Mouse (Mus musculus): ENCODE data around the gene Raver1.

The Raver1 gene

DNA sequence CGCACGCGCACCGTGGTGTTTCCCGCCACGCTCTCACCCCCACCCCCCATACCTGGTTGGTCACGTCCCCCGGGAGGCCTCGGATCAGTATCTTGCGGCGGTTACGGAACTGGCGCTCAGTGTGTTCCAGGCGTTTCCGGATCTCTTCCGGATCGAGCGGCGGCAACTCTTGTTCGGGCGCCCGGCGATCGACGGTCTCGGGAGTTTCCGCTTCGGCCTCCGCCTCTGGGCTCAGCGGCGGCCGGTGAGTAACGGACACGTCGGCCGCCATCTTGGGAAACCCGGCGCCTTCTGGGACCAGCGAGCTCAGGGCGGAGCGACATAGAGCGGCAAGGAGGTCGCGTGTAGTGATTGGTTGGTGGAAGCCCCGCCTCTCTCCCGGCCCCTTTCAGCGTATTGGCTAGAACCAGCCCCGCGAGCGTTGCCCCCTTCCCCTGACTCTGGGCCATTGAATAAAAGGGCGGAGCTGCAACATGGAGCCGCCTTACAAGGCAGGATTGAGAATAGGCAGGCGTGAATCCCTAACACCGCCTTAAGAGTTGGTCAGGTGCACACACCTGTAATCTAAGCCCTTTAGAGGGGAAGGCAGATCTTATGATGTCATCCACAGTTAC is at the start of gene Raver1, which contains the start of gene Gm38431:
Raver1 (minus strand) TSS at position 302 of the 614 bp plus-strand sequence.
Gm38431 (minus strand) TSS at position 291 of the 614 bp plus-strand sequence.
- peak; percentile 97 for DNase-seq

DNA sequence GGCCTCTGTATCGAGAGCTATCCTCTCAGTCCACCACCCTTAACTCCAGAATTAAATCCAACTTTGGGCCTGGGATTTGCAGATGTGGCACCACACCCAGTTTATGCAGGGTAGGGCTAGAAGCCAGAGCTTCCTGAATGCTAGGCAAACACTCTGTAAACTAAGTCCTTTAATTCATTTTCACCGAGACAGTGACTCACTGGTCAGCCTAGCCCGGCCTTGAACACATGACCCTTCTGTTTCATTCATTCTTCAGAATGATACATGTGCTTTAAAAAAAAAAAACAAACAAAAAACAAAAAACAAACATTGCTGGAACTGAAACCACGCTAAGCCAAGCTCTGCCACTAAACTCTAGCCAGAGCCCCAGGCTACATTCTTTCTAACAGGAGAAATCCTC is 46.6 kb upstream of the Raver1 start:
- DNase-seq = no peak

DNA sequence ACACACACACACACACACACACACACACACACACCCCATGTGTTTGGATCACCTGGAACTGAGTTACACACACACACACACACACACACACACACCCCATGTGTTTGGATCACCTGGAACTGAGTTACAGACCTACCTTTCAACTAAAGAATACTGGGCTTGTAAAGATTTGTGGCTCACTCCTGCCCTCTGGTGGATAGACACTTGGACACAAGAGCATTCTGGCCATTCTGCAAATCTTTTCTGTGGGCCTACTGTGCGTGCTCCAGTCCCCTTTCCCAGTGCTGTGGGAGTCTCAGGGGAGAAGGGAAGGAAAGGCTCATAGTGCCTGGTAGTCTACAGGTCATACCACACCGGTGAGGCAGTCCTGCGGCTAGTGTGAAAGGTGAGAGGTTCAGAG is 45.4 kb upstream of the Raver1 start:
- peak; percentile 79 for DNase-seq

DNA sequence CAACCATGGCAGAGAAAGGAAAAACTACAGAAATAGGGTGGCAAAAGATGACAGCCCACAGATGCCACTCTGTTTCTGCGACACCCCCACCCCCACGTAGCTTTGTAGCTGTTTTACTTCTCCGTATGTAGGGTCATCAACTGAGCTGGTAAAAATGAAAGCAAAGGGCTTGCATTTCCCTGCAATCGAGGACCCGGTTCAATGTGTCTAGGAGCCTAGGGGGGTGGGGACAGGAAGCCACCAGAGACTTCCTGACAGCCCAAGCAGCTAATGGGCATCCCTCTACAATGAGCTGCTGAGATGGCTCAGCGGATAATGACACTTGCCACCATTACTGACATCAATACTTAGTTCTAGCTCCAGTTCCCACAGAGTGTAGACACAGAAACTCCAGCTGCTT is 44.6 kb upstream of the Raver1 start:
- DNase-seq = no peak

DNA sequence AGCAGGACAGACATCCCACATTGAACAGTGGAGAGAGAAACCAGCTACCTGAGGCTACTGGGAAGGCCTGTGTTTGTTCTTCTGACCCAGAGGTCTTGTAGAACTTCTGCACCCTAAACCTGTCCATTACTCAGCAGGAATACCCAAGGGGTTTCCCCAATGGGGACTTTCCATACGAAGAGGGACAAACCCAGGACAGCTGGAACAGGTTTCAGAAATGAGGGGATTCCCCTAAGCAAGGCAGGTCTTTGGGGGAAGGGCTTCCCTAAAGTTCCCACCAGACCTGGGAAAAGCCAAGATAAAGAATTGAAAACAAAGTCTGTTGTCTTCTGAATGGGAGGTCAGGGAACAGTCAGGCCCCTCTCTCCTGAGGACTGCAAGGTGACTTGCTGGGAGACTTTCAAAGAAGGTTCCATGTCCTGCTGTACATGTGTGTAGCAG is 44.2 kb upstream of the Raver1 start:
- DNase-seq = no peak

DNA sequence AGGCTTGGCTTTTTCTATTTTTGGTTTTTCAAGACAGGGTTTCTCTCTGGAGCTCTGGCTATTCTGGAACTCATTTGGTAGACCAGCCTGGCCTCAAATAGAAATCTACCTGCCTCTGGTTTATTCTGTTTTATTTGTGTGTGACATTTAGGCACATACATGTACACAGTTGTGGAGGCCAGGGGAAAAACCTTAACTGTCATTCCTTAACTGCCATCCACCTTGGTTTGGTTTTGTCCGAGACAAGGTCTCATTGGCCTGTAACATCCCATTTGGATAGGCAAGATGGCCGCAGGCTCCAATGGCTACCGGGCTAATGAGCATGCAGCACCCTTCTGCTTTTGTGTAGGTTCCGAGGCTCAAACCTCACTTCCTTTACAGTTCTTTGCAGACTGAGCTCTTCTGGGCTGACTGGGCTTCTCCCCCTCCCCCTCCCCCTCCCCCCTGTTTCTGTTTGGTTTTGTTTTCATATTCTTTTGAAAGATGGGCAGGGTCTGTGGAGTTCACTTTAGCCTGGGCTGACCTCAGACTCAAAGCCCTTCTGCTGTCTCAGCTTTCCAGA is 43.6 kb upstream of the Raver1 start:
- no peak for DNase-seq

DNA sequence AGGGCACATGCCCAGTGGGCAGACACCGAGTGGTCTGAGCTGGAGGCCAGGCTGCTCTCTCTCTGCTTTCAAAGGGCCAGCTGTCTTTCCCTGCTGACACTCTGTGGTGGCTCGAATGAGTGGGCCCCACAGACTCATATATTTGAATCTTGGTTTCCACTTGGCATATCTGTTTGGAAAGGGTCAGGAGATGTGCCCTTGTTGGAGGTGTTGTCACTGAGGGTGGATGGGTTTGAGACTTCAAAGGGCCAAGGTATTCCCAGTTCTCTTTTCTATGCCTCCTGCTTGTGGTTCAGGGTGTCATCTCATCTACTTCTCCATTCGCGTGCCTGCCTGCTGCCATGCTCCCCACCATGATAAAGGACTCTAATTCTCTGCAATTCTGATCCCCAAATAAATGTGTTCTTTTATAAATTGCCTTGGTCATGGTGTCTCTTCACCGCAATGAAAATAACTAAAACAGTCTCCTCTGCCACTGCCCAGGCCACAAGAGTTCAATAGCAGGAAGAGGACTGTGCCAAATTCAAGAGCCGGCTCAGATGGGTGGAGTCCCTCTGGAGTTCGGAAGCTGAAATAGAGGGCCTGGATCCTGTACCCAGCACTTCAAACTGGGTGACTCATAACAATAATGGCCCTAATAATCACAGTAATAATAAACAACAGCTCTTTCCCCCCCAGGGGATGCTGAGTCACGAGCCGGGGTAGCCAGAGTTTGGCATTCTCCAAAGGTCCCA is 43.0 kb upstream of the Raver1 start:
- peak; percentile 49 for DNase-seq

DNA sequence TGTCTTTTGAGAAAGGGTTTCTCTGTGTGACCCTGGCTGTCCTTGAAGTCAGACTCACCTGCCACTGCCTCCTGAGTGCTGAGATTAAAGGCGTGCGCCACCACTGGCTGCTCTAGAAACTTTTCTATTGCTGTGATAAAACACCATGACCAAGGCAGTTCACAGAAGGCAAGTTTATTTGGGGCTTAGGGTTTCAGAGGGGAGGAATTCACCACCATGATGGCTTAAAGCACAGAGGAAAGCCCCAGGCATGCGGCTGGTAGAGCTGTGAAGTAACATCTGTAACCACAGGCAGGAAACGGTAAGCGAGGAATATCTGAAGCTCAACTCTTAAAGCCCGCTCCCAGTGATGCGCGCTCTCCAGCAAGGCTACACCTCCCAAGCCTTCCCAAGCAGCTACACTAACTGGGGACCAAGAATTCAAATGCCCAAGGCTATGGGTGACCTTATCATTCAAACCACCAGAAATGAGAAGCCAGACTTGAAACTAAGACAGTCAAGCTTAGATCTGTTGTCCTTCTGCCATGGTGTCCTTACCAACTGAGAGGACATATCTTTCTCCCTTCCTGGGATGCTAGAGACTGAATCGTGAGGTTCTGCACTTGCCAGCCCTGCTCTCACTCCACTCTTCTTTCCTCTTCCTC is 41.4 kb upstream of the Raver1 start:
- DNase-seq = no peak

DNA sequence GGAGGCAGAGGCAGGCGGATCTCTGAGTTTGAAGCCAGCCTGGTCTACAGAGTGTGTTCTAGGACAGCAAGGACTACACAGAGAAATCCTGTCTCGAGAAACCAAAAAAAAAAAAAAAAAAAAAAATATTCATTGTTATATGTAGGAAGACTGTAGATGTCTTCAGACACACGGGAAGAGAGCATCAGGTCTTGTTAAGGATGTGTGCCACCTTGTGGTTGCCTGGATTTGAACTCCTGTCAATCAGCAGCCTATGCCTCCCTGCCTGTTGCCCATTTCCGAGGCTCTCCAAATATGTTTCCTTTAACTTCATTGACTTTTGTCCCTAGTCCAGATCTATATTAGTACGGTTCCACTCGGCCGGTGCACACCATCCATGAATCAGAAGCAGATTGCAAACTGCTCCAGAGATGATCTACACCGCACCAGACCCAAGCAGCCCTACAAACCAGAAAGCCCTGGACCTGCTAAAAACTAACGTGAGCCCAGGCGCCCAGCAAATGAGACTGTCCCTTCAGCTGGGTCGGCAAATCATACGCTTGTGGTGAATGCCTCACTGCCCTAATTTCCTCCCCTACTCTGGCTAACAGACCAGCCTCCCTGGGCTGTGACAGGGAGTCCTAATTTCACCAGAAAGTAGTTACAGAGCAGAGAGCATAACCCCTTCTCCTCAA is 40.4 kb upstream of the Raver1 start:
- DNase-seq = no peak

DNA sequence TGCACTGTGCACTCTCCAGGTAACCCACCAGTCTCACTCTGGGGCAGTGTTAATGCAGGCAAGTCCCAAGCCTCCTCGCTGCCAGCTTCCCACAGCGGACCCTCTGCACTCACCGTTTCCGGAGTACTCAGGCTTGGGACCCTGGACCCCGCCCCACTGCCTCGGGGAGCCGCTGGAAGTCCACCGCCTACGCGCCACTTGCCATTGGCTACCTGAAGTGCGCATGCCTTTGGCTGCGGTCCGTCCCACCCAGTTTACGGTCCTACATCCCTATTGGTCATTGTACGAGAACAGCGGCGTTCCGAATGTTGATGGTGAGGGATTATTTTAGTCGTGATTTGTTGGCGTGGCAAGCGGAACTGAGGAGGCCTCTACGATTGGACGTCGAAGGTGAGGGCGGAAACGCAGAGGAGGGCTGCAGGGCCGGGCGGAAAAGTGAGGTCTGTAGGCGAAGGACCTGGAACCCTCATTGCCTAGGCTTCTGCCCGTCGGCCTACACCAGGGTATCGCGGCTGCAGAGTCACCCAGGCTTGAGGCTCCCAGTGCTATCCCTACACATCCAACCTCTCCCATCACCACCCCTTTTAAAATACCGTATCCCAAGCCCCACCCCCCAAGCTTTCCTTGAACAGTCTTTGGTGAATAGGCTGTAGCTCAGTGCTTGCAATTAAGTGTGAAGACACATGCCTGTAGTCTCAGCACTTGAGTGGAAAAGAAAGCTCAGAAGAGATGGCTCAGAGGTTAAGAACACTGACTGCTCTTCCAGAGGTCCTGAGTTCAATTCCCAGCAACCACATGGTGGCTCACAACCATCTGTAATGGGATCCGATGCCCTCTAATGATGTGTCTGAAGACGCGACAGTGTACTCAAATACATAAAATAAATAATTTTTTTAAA is 39.5 kb upstream of the Raver1 start, which contains the start of gene Tyk2:
Tyk2 (minus strand) TSS at position 185 of the 898 bp plus-strand sequence.
- DNase-seq = peak; percentile 91

DNA sequence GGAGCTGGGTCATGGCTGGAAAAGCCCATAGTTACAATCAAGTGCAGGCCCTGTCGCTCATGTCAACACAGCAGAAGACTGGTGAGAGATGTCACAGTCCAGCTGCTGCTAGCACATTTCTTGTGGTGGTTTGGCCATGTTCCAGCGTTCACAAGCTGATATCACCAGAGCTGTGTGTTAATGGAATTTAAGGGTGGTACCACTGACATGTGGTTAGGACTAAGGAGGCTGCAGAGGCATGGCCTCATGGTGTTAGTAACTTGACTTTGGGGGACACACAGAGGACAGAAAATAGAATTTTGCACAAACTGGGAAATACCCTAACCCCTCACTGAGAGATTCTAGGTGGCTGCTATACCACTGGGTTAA is 34.4 kb upstream of the Raver1 start:
- DNase-seq = no peak

DNA sequence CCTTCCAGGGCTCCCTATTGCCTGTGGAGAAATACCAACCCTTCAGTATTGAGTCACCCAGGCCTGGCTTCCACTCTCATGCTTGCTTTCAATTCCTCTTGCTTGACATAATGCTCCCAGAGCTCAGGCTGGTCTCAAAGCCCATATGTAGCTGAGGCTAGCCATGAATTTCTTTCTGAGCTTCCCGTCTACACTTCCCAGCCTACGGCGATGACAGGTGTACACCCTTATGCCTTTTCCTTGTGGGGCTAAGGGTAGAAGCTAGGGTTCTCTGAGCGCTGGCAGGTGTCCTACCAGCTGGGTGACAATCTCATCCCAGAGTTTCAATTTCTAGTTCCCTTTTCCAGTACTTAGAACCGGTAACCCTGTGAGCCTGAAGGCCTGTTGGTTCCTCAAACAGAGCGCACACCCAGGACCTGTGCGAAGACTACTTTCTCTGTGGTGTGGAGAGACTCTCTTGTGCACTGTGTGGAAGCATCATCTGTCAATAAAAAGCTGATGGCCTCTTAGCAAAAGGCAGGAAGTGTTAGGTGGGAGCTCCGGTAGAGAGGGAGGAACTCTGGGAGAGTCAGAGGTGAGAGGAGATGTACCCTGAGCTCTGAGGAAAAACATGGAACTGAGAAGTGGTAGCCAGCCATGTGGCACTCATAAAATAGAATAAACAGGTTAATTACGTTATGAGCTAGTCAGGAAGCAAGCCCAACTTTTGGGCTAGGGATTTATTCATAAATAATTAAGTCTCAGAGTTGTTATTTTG is 33.9 kb upstream of the Raver1 start:
- no peak for DNase-seq

DNA sequence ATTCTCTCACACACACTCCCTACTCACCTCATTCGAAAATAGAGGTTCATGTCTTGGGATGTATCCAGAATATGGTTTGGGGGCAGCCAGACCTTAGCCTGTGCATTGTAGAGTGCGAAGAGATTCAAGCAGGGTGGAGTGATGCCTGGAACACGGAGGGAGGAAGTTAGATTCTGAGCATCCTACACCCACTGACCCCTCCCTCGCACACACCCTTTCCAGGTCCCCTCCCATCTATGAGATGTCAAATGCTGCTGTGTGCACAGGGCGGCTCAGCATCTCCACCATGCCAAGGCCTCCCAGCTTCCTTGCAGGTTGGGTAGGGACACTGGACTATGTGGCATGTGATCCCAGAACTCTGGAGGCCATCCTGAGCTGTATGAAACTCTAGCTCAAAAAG is 33.0 kb upstream of the Raver1 start:
- DNase-seq = no peak

DNA sequence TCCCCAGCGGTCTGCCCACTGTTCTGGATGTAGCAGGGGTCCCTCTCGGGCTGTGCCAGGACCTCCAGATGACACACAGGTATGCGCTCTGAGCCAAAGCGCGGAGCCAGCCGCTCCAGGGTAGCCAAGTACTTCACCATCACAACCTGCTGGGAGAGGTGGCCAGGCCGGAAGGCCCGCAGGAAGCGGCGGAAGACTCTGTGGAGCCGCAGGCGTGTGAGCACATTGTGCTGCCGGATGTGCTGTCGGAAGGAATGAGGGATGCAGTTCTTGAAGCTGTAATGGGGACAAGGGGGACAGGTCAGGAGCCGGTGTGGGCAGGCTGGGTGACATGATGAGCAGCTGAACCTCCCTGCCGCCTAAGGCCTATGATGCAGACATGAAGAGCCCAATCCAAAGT is 29.7 kb upstream of the Raver1 start:
- no peak for DNase-seq

DNA sequence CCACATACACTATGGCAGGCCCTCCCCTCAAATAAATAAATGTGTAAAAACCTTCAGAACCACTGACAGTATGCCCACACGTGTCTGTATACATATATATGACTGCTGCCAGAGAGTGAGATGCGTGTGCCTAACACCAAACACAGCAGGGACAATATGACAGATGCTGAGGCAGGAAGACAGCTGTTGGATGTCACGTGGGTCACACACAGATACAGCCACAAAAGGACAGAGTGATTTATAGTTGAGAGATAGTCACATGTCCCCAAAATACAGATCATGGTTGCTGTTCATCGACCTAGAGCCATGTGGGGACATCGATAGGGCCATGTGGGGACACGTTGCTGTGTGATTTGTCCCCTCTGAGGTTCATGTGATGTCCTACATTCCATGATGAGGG is 25.3 kb upstream of the Raver1 start:
- no peak for DNase-seq

DNA sequence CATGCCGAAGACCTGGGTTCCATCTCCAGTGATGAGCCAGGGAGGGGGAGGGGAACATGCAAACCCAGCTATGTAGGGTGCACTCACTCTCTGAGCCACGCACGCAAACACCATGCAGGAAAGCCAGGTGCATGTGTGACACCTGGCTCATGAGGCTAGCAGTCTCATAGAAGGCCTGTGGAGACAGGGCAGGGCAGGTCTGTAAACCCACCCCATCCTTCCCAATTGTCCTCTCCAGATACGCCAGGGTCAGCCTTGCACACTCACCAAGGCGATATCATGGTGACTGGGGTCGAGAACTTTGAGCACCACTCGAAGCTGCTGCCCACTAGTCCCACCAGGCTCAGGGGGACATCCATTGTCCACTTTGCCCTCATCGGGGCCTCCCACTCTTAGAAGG is 23.3 kb upstream of the Raver1 start:
- no peak for DNase-seq

DNA sequence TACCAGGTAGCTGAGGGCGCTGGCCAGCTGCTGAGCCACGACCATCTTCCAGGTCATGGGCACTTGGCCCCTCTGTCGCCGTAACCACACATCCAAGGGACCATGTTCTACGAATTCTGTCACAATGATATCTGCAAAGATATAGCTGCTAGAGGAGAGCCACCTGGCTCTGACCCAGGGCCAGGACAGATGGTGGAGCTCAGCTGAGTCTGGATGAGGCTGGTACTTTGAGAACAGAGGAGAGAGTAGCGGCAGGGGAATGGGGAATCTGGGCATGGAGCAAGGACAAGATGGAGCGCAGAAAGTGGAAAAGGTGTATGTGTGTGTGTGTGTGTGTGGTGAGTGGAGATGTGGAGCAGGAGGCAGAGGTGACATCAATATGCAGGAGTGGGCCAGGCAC is 22.4 kb upstream of the Raver1 start:
- DNase-seq = no peak

DNA sequence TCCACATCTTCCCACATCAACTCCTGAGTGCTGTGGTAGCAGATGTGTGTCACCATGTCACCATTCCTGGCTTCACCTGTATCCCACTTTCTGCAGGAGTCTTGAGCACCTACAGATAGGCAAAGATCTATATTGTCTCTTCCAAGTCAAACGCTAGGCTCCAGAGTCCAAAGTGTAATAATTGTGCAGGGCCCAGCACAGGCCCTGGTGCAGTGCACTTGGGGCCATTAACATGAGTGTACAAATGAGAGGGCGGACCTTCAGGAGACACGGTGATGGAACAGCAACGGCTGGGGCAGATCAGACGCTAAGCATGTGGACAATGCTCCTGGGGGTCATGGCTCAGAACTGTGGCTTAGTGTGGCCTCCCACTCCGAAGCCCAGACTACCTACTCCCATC is 21.9 kb upstream of the Raver1 start:
- DNase-seq = no peak

DNA sequence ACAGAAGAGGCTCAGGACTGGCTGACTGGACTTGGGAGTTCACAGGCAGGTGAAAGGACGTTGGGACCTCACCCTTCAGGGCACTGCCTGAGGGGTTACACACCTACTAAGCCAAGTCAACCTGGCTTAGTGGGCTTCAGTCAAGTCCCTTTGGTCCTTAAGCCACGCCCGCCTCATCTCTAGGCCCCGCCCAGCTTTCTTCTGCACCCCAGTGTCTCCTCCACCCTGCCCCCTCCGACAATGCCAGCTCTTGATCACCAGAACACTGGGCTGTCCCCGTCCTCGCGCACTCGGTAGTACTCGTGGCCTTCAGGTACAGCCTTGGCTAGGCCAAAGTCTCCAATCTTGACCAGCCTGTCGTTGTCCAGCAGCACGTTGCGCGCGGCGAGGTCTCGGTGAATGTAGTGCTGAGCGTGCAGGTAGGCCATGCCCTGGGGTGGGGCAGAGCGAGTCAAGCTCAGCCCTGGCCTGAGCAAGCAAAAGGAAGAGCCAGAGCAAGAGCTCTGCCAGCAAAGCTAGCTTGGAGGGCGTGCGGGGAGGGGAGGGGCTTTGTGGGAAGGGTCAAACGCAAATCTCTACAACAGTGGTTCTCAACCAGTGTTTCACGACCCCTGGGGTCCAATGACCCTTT is 15.9 kb upstream of the Raver1 start:
- DNase-seq = no peak

DNA sequence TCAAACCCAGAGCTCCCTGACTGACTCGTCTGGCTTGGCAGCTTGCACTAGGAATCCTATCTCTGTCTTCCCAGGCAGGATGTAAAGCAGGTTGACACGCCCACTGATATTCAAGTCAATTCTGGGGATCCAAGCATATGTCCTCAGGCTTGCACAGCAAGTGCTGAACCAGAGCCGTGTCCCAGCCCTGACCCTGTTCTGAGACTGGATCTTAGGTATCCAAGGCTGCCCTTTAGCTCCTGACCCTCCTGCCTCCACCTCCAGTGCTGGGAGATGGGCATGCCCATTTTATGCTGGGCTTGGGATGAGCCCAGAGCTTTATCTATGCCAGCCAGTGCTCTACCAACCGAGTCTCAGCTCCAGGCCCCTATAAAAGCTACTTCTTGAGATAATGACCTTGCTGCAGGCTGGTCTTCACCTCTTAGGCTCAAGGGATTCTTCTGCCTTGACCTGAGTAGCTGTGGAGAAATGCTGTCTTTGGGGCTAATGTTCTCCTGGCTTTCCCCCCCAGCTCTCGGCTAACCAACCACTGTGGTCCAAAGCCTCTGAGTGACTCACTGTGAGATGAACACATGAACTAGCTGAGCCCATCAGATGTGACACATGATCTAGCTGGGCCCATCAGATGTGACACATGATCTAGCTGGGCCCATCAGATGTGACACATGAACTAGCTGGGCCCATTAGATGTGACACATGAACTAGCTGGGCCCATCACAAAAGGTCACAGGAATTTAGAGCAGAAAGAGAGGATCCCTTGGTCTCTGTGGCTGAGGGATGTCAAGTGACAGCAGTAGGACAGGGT is 14.2 kb upstream of the Raver1 start:
- no peak for DNase-seq
